In genomic region chr7:19349188-19349915, GRCm38 (mm10) we compare ENCODE assay signal across 26 mouse cellular contexts. TPM values are rescaled to one million over a fixed set of nuclear protein-coding genes. Genes with fewer than 3 reads are reported as not detected.
DNase-seq lines count a peak whose midpoint lies in the region; ATAC-seq lines count a peak whose summit lies in the region.
"Had no signal": no experiment of that assay in that cellular context is flagged by ENCODE, and none has a peak within 500 bp of the region (broad histone marks: within the 10 kb centered on the region; RNA-seq: fewer than 3 reads in every experiment).

No protein-coding gene starts in this region.

- no peaks in the 10 kb centered on the region for H3K27me3 ChIP-seq in kidney, embryonic 16.5 days (ENCODE audit: insufficient read depth, low read length)
- H3K27me3 ChIP-seq in midbrain, embryonic 13.5 days = no peaks in the 10 kb centered on the region
- no peaks in the 10 kb centered on the region for H3K27me3 ChIP-seq in midbrain, embryonic 15.5 days (replicated peaks)
- H3K27me3 ChIP-seq: CH12.LX; embryonic facial prominence, embryonic 12.5 days; hindbrain, embryonic 13.5 days; limb, embryonic 12.5 days; neural tube, embryonic 12.5 days had no signal

- no peak overlapping the region for H3K4me2 ChIP-seq in kidney, embryonic 16.5 days (replicated peaks; ENCODE audit: low read depth, low read length)
- no peak overlapping the region for H3K4me2 ChIP-seq in midbrain, embryonic 13.5 days (replicated peaks)
- H3K4me2 ChIP-seq in midbrain, embryonic 15.5 days = no peak overlapping the region
- H3K4me2 ChIP-seq: embryonic facial prominence, embryonic 12.5 days; hindbrain, embryonic 13.5 days; limb, embryonic 12.5 days; liver, embryonic 11.5 days; neural tube, embryonic 12.5 days had no signal

- ATAC-seq in kidney, embryonic 16.5 days (ENCODE audit: low FRiP score, low TSS enrichment) = no peak
- ATAC-seq in midbrain, embryonic 13.5 days = no peak
- ATAC-seq in midbrain, embryonic 15.5 days (replicated peaks) = no peak
- ATAC-seq: forebrain, postnatal 0 days; inflammation-experienced regulatory T-cells, adult 6 months; liver, postnatal 0 days; lung, postnatal 0 days had no signal

- 76% methylated on average over 13 of the region's 13 CpGs for WGBS in kidney, embryonic 16.5 days
- WGBS in midbrain, embryonic 13.5 days = 90% methylated on average over 13 of the region's 13 CpGs
- whole genome bisulfite sequencing in midbrain, embryonic 15.5 days = 90% methylated on average over 13 of the region's 13 CpGs

- peaks cover 29% of the 10 kb centered on the region for H3K36me3 ChIP-seq in kidney, embryonic 16.5 days (ENCODE audit: insufficient read depth, low read length)
- peaks cover 59% of the 10 kb centered on the region for H3K36me3 ChIP-seq in midbrain, embryonic 13.5 days
- H3K36me3 ChIP-seq in midbrain, embryonic 15.5 days (replicated peaks) = peaks cover 26% of the 10 kb centered on the region; the same call in 1 of the 2 replicates

- H3K4me3 ChIP-seq in kidney, embryonic 16.5 days (ENCODE audit: low read length) = no peak overlapping the region
- H3K4me3 ChIP-seq in midbrain, embryonic 13.5 days (replicated peaks) = no peak overlapping the region
- no peak overlapping the region for H3K4me3 ChIP-seq in midbrain, embryonic 15.5 days
- H3K4me3 ChIP-seq: embryonic facial prominence, embryonic 12.5 days; hindbrain, embryonic 13.5 days; limb, embryonic 12.5 days; neural tube, embryonic 12.5 days had no signal

- H3K9ac ChIP-seq in kidney, embryonic 16.5 days (replicated peaks; ENCODE audit: low read length) = no peak overlapping the region
- 0 out of 2 replicates have a peak overlapping the region, but pooled peaks have one; percentile 23 for H3K9ac ChIP-seq in midbrain, embryonic 13.5 days (replicated peaks)
- H3K9ac ChIP-seq in midbrain, embryonic 15.5 days = no peak overlapping the region
- H3K9ac ChIP-seq: embryonic facial prominence, embryonic 12.5 days; forebrain, postnatal 0 days; hindbrain, embryonic 13.5 days; limb, embryonic 12.5 days; liver, postnatal 0 days; neural tube, embryonic 12.5 days had no signal

- no peaks in the 10 kb centered on the region for H3K9me3 ChIP-seq in kidney, embryonic 16.5 days (ENCODE audit: low read length)
- no peaks in the 10 kb centered on the region for H3K9me3 ChIP-seq in midbrain, embryonic 13.5 days
- no peaks in the 10 kb centered on the region for H3K9me3 ChIP-seq in midbrain, embryonic 15.5 days
- H3K9me3 ChIP-seq: embryonic facial prominence, embryonic 12.5 days; hindbrain, embryonic 13.5 days; limb, embryonic 12.5 days; neural tube, embryonic 12.5 days had no signal

- DNase-seq in heart, adult 8-10 months (ENCODE audit: low spot score) = peak; percentile 67
- no peak for DNase-seq in heart, postnatal 4 days
- no peak for DNase-seq in kidney, adult 11 months
- DNase-seq in cerebellum, adult 8-10 months = no peak
- DNase-seq: adrenal gland, adult 2 months; B cell, adult 2 months; cerebellum, adult 11-12 months; cerebellum, postnatal 14 days; forebrain, postnatal 0 days; kidney, postnatal 14 days; liver, postnatal 0 days; right cerebral cortex, postnatal 14 days; thymus, postnatal 25 days had no signal

- 0 out of 2 replicates have a peak overlapping the region, but pooled peaks have one; percentile 2 for H3K27ac ChIP-seq in kidney, embryonic 16.5 days (ENCODE audit: low read length)
- no peak overlapping the region for H3K27ac ChIP-seq in midbrain, embryonic 13.5 days
- no peak overlapping the region for H3K27ac ChIP-seq in midbrain, embryonic 15.5 days
- H3K27ac ChIP-seq: embryonic facial prominence, embryonic 12.5 days; hindbrain, embryonic 13.5 days; limb, embryonic 12.5 days; macrophage; neural tube, embryonic 12.5 days had no signal

- peaks cover 19% of the 10 kb centered on the region for H3K4me1 ChIP-seq in kidney, embryonic 16.5 days (ENCODE audit: insufficient read depth, low read length)
- H3K4me1 ChIP-seq in midbrain, embryonic 13.5 days (replicated peaks) = peaks cover 16% of the 10 kb centered on the region
- H3K4me1 ChIP-seq in midbrain, embryonic 15.5 days = peaks cover 17% of the 10 kb centered on the region

RNA-seq across cellular contexts. Expression of gene Ercc1, which starts 4.8 kb away (rescaled TPM):
- 10 to 100 TPM; 39.8 to 46.9 (median 44.4) TPM for total RNA-seq in heart, adult 8-10 months (2022)
- total RNA-seq in heart, postnatal 4 days (2021) = 10 to 100 TPM; 42.4 to 43.5 TPM
- 81.8 and 86.1 TPM in 2 replicates for polyA plus RNA-seq in kidney, embryonic 16.5 days (2015; fragmentation: Nextera tagmentation; extraction: Ambion mirVana)
- polyA plus RNA-seq in midbrain, embryonic 13.5 days (2015; fragmentation: Nextera tagmentation; extraction: Ambion mirVana) = 84.1 and 91.9 TPM in 2 replicates
- 80.2 and 83.3 TPM in 2 replicates for polyA plus RNA-seq in midbrain, embryonic 15.5 days (2015; fragmentation: Nextera tagmentation; extraction: Ambion mirVana)

RNA-seq across cellular contexts. Expression of gene Cd3eap, which starts 9.9 kb away (rescaled TPM):
- 10 to 100 TPM in 1 of 4 experiments, 1 to 10 TPM in 3; 8.8 to 12.7 (median 9.4) TPM for total RNA-seq in heart, adult 8-10 months (2022)
- 1 to 10 TPM; 9.0 to 9.5 TPM for total RNA-seq in heart, postnatal 4 days (2021)
- 25.0 and 27.7 TPM in 2 replicates for polyA plus RNA-seq in kidney, embryonic 16.5 days (2015; fragmentation: Nextera tagmentation; extraction: Ambion mirVana)
- polyA plus RNA-seq in midbrain, embryonic 13.5 days (2015; fragmentation: Nextera tagmentation; extraction: Ambion mirVana) = 19.6 and 20.4 TPM in 2 replicates
- polyA plus RNA-seq in midbrain, embryonic 15.5 days (2015; fragmentation: Nextera tagmentation; extraction: Ambion mirVana) = 22.0 and 25.1 TPM in 2 replicates

RNA-seq across cellular contexts. Expression of gene Ppp1r13l, which starts 10.2 kb away (rescaled TPM):
- total RNA-seq in heart, adult 8-10 months (2022) = 10 to 100 TPM; 31.6 to 66.7 (median 47.6) TPM
- total RNA-seq in heart, postnatal 4 days (2021) = 10 to 100 TPM; 39.0 to 47.2 TPM
- polyA plus RNA-seq in kidney, embryonic 16.5 days (2015; fragmentation: Nextera tagmentation; extraction: Ambion mirVana) = 3.3 and 4.0 TPM in 2 replicates
- 1.2 and 2.3 TPM in 2 replicates for polyA plus RNA-seq in midbrain, embryonic 13.5 days (2015; fragmentation: Nextera tagmentation; extraction: Ambion mirVana)
- polyA plus RNA-seq in midbrain, embryonic 15.5 days (2015; fragmentation: Nextera tagmentation; extraction: Ambion mirVana) = 2.1 and 2.5 TPM in 2 replicates
- polyA plus RNA-seq: inflammation-experienced regulatory T-cells, adult 6 months had no signal

RNA-seq across cellular contexts. Expression of gene Ercc2, which starts 32.5 kb away (rescaled TPM):
- total RNA-seq in heart, adult 8-10 months (2022) = 10 to 100 TPM; 11.2 to 14.5 (median 13.2) TPM
- 10 to 100 TPM; 13.8 to 18.6 TPM for total RNA-seq in heart, postnatal 4 days (2021)
- 16.7 and 19.0 TPM in 2 replicates for polyA plus RNA-seq in kidney, embryonic 16.5 days (2015; fragmentation: Nextera tagmentation; extraction: Ambion mirVana)
- polyA plus RNA-seq in midbrain, embryonic 13.5 days (2015; fragmentation: Nextera tagmentation; extraction: Ambion mirVana) = 27.6 and 28.9 TPM in 2 replicates
- polyA plus RNA-seq in midbrain, embryonic 15.5 days (2015; fragmentation: Nextera tagmentation; extraction: Ambion mirVana) = 29.7 and 33.0 TPM in 2 replicates

RNA-seq across cellular contexts. Expression of gene Fosb, which starts 39.5 kb away (rescaled TPM):
- total RNA-seq in heart, adult 8-10 months (2022) = 1 to 10 TPM; 1.2 to 9.8 (median 5.1) TPM
- under 1 TPM; 0.52 to 0.86 TPM for total RNA-seq in heart, postnatal 4 days (2021)
- polyA plus RNA-seq in kidney, embryonic 16.5 days (2015; fragmentation: Nextera tagmentation; extraction: Ambion mirVana) = 0.17 and 0.22 TPM in 2 replicates
- not detected in 2 replicates for polyA plus RNA-seq in midbrain, embryonic 13.5 days (2015; fragmentation: Nextera tagmentation; extraction: Ambion mirVana)
- polyA plus RNA-seq in midbrain, embryonic 15.5 days (2015; fragmentation: Nextera tagmentation; extraction: Ambion mirVana) = 0.08 TPM in 1 of 2 replicates, not detected in the other
- polyA plus RNA-seq: forebrain, embryonic 11.5 days; neural tube, embryonic 12.5 days had no signal
